Mouse (Mus musculus): Measurements from ENCODE around the gene Cnpy1. TPM values are rescaled to one million over a fixed set of nuclear protein-coding genes. Genes with fewer than 3 reads are reported as not detected.
A peak's percentile ranks its signal among the peaks of the same experiment; 100 is the strongest.

The Cnpy1 gene
- polyA plus RNA-seq, 1 experiment, result 0.48 TPM

- no peak for DNase-seq (ENCODE audit: extremely low spot score in 1 of 2, low spot score in 1 of 2)
These were observed 79.1 kb downstream of the Cnpy1 start for GRCm38 (mm10) chr5:28166256-28167231.

GRCm38 (mm10) chr5:28165358-28166255, 80.0 kb downstream of the Cnpy1 start, which contains the start of gene En2:
Gene En2, plus strand, starts transcription at chr5:28165694.
- DNase-seq (ENCODE audit: extremely low spot score in 1 of 2, low spot score in 1 of 2), result peak in 1 of 2 experiments; percentile 33

- DNase-seq (ENCODE audit: extremely low spot score in 1 of 2, low spot score in 1 of 2), result no peak
These were observed 81.7 kb downstream of the Cnpy1 start for GRCm38 (mm10) chr5:28163926-28164325.

- DNase-seq (ENCODE audit: extremely low spot score in 1 of 2, low spot score in 1 of 2), result no peak
These were observed 83.6 kb downstream of the Cnpy1 start for GRCm38 (mm10) chr5:28161938-28162402.

- no peak for DNase-seq (ENCODE audit: extremely low spot score in 1 of 2, low spot score in 1 of 2)
These were observed 84.1 kb downstream of the Cnpy1 start for GRCm38 (mm10) chr5:28161383-28161937.

GRCm38 (mm10) chr5:28159891-28160470, 85.6 kb downstream of the Cnpy1 start:
- no peak for DNase-seq (ENCODE audit: extremely low spot score in 1 of 2, low spot score in 1 of 2)

- no peak for DNase-seq (ENCODE audit: extremely low spot score in 1 of 2, low spot score in 1 of 2)
These were observed 86.5 kb downstream of the Cnpy1 start for GRCm38 (mm10) chr5:28159072-28159458.

- DNase-seq (ENCODE audit: extremely low spot score in 1 of 2, low spot score in 1 of 2), result no peak
These were observed 87.1 kb downstream of the Cnpy1 start for GRCm38 (mm10) chr5:28158308-28159071.

GRCm38 (mm10) chr5:28157781-28158180, 87.8 kb downstream of the Cnpy1 start:
- no peak for DNase-seq (ENCODE audit: extremely low spot score in 1 of 2, low spot score in 1 of 2)

GRCm38 (mm10) chr5:28157044-28157730, 88.4 kb downstream of the Cnpy1 start:
- DNase-seq (ENCODE audit: extremely low spot score in 1 of 2, low spot score in 1 of 2), result no peak

Other genes with a start within 250 kb of the Cnpy1 start
- gene Insig1, start 174.4 kb downstream of the Cnpy1 start, polyA plus RNA-seq (2012; rRNA removed), result 74.8 and 83.7 TPM in 2 replicates
- 0.29 and 0.30 TPM in 2 replicates for gene En2, start 80.1 kb downstream of the Cnpy1 start, polyA plus RNA-seq (2012; rRNA removed)
- 49.1 and 52.6 TPM in 2 replicates for gene Rbm33, start 71.3 kb upstream of the Cnpy1 start, polyA plus RNA-seq (2012; rRNA removed)
- 2.9 and 3.5 TPM in 2 replicates for gene Shh, start 221.4 kb upstream of the Cnpy1 start, polyA plus RNA-seq (2012; rRNA removed)